Mouse (Mus musculus): Measurements from ENCODE around the gene Slco2a1. TPM values are rescaled to one million over a fixed set of nuclear protein-coding genes. Genes with fewer than 3 reads are reported as not detected.

Gene Slco2a1
- polyA plus RNA-seq, 1 experiment: 1.9 TPM

DNA sequence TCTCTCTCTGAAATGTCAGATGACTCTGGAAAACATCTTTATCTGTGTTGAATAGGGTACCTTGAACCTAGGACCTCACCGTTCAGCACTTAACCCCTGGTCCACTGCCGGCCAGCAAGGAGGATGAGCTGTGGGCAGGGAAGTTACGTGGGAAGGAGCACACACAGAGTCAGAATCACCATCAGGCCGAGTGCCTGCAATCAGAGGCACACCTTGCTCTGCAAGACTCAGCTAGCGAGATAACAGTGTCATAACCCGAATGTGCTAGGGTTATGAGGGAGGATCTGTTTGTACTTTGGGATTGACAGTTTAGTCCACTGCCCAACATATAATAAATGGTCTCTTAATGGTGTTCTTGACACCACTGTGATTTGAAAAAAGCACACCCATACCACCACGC, 50.2 kb downstream of the Slco2a1 start:
- no peak for DNase-seq (ENCODE audit: low read depth)
- TF ChIP-seq POLR2A (IDR thresholded peaks at IDR 0.05; ENCODE audit: borderline replicate concordance, extremely low read depth, insufficient read depth, insufficient read length, poor library complexity, severe bottlenecking) (no peak), CTCF (IDR thresholded peaks at IDR 0.05; ENCODE audit: borderline replicate concordance, extremely low read depth, insufficient read depth, insufficient read length) (no peak)

DNA sequence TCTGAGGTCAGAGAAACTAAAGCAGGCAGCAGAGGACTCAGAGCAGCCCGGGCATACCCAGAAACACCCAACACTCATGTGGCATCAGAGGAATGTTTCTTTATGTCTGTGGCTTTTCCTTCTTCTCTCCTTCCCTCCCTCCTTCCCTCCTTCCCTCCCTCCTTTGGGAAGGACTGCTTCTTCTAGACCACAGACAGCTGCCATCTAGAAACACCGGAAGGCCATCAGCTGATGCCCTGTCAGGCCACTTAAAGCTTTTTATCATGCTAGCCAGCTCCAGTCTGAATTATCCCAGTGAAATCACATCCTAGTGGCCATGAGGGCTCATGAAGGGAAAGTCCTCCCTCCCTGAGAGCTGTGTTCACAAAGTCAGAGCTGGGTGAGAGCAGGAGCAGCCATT, 52.1 kb downstream of the Slco2a1 start:
- no peak for DNase-seq (ENCODE audit: low read depth)
- TF ChIP-seq POLR2A (IDR thresholded peaks at IDR 0.05; ENCODE audit: borderline replicate concordance, extremely low read depth, insufficient read depth, insufficient read length, poor library complexity, severe bottlenecking): no peak
- TF ChIP-seq CTCF (IDR thresholded peaks at IDR 0.05; ENCODE audit: borderline replicate concordance, extremely low read depth, insufficient read depth, insufficient read length): no peak

- no peak for TF ChIP-seq CTCF (IDR thresholded peaks at IDR 0.05; ENCODE audit: borderline replicate concordance, extremely low read depth, insufficient read depth, insufficient read length)
- TF ChIP-seq POLR2A (IDR thresholded peaks at IDR 0.05; ENCODE audit: borderline replicate concordance, extremely low read depth, insufficient read depth, insufficient read length, poor library complexity, severe bottlenecking): no peak
Observed at GRCm38 (mm10) chr9:103045406-103045805, 56.9 kb downstream of the Slco2a1 start.

GRCm38 (mm10) chr9:103049049-103049511, 60.6 kb downstream of the Slco2a1 start:
- DNase-seq (ENCODE audit: low read depth): no peak
- TF ChIP-seq CTCF (IDR thresholded peaks at IDR 0.05; ENCODE audit: borderline replicate concordance, extremely low read depth, insufficient read depth, insufficient read length) (no peak), POLR2A (IDR thresholded peaks at IDR 0.05; ENCODE audit: borderline replicate concordance, extremely low read depth, insufficient read depth, insufficient read length, poor library complexity, severe bottlenecking) (no peak)

More at GRCm38 (mm10) chr9:103045406-103045805, 56.9 kb downstream of the Slco2a1 start:
- DNase-seq (ENCODE audit: low read depth): no peak

- TF ChIP-seq POLR2A (IDR thresholded peaks at IDR 0.05; ENCODE audit: borderline replicate concordance, extremely low read depth, insufficient read depth, insufficient read length, poor library complexity, severe bottlenecking): no peak
- TF ChIP-seq CTCF (IDR thresholded peaks at IDR 0.05; ENCODE audit: borderline replicate concordance, extremely low read depth, insufficient read depth, insufficient read length): no peak
- DNase-seq (ENCODE audit: low read depth): no peak
Observed at GRCm38 (mm10) chr9:103053829-103054228, 65.3 kb downstream of the Slco2a1 start.

DNA sequence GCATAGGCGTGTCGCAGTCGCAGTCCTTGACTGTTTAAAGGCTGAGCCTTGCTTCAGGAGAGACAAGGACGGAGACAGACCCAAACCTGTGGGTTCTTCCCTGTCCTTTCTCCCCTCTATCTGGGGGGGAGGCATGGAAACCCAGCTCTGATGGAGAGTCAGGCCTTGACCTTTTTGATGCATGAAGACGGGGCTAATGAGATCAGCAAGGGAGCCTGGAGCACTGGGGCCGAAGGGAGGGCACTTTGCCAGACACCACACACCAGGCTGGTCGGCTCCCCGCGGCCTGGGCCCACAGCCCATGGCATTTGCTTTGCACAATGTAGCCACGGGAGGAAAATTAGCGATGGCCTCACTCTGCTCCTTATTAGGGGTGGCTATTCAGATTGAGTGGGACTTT, 66.5 kb downstream of the Slco2a1 start:
- peak; percentile 49 for DNase-seq (ENCODE audit: low read depth)
- no peak for TF ChIP-seq CTCF (IDR thresholded peaks at IDR 0.05; ENCODE audit: borderline replicate concordance, extremely low read depth, insufficient read depth, insufficient read length)
- TF ChIP-seq POLR2A (IDR thresholded peaks at IDR 0.05; ENCODE audit: borderline replicate concordance, extremely low read depth, insufficient read depth, insufficient read length, poor library complexity, severe bottlenecking): no peak

DNA sequence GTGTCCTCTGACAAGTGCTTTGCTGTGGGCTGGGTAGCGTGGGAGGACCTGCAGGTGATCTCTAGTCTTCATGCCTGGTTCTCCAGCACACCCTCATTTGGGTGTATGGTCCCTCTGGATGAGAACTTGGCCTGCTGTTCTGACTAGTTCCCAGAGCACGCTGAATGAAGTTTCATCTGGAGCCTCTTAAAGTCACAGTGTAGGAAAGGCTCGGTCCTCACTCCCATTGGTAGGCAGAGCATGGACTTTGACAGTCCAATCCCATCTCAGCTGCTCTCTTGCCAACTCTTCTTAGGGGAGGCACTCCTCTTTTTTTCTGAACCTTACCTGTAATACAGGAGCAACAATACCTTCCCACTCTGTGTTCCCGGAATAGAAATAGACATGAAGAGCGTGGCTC, 67.7 kb downstream of the Slco2a1 start:
- TF ChIP-seq POLR2A (IDR thresholded peaks at IDR 0.05; ENCODE audit: borderline replicate concordance, extremely low read depth, insufficient read depth, insufficient read length, poor library complexity, severe bottlenecking): no peak
- no peak for TF ChIP-seq CTCF (IDR thresholded peaks at IDR 0.05; ENCODE audit: borderline replicate concordance, extremely low read depth, insufficient read depth, insufficient read length)
- DNase-seq (ENCODE audit: low read depth): no peak

DNA sequence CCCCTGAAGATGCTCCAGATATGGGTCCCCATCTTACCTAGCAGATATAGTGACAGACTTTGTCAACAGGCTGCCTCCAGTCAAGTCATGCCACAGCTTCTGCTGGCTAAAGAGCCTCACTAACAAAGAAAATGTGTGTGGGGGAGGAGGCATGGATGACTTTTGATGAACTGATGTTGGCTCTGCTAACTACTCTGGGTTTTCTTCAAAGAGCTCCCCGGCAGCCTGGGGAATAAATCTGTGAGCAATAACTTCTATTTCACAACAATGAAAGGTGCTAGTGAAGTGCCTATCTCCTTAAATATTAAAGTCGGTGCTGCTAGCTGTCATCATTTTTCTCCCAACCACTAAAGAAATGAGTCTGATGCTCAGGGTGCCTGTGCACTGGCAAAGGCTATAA, 72.0 kb downstream of the Slco2a1 start:
- DNase-seq (ENCODE audit: low read depth): no peak
- TF ChIP-seq CTCF (IDR thresholded peaks at IDR 0.05; ENCODE audit: borderline replicate concordance, extremely low read depth, insufficient read depth, insufficient read length): no peak
- TF ChIP-seq POLR2A (IDR thresholded peaks at IDR 0.05; ENCODE audit: borderline replicate concordance, extremely low read depth, insufficient read depth, insufficient read length, poor library complexity, severe bottlenecking): no peak

DNA sequence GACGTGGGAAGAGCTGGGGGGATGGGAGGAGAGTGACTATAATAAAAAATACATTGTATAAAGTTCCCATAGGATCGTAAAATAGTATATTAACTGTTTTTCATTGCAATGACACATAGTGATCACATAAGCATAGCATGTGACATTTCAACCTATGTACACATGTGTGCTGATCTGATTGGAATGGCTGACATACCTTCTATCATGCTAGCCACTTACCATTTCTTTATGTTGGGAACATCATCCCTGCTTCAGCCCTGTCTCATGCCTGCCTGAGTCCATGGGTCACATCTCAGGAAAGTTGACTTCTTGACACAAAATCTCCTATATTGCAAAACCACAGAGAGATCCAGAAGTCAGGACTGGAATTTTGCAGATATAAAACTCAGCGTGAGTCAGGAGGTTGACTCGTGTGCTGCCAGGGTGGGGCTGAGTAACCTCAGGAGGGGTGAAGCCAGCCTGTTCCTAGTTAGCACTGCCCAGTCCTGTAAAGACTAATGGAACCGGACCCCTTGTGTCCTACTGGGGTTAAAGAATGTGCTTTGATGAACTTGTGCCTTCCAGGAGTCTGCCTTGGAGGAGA, 73.0 kb downstream of the Slco2a1 start:
- no peak for DNase-seq (ENCODE audit: low read depth)

GRCm38 (mm10) chr9:103063591-103063990, 75.1 kb downstream of the Slco2a1 start:
- TF ChIP-seq CTCF (IDR thresholded peaks at IDR 0.05; ENCODE audit: borderline replicate concordance, extremely low read depth, insufficient read depth, insufficient read length) (no peak), POLR2A (IDR thresholded peaks at IDR 0.05; ENCODE audit: borderline replicate concordance, extremely low read depth, insufficient read depth, insufficient read length, poor library complexity, severe bottlenecking) (no peak)
- no peak for DNase-seq (ENCODE audit: low read depth)

More for the DNA sequence above, 73.0 kb downstream of the Slco2a1 start:
- no peak for TF ChIP-seq POLR2A (IDR thresholded peaks at IDR 0.05; ENCODE audit: borderline replicate concordance, extremely low read depth, insufficient read depth, insufficient read length, poor library complexity, severe bottlenecking)
- no peak for TF ChIP-seq CTCF (IDR thresholded peaks at IDR 0.05; ENCODE audit: borderline replicate concordance, extremely low read depth, insufficient read depth, insufficient read length)

DNA sequence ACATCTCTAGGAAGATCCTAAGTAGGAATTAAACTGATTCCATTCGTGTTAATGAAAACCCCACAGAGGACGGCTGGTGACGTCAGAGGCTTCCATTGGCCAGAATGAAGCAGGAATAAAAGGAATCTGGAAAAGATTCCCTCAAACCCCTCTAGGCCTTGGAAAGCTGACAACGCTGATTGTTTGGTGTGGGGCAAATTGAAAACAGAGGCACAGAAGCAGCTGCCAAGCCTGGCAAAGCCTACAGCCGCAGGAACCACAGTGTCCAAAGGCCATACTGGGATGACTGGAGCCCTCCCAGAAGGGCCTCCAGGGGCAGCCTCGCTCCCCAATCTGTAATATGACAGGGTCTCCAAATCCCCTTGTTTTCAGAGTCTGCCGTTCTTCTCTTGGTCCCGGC, 78.3 kb downstream of the Slco2a1 start:
- no peak for TF ChIP-seq CTCF (IDR thresholded peaks at IDR 0.05; ENCODE audit: borderline replicate concordance, extremely low read depth, insufficient read depth, insufficient read length)
- no peak for TF ChIP-seq POLR2A (IDR thresholded peaks at IDR 0.05; ENCODE audit: borderline replicate concordance, extremely low read depth, insufficient read depth, insufficient read length, poor library complexity, severe bottlenecking)
- peak; percentile 80 for DNase-seq (ENCODE audit: low read depth)

GRCm38 (mm10) chr9:103067651-103068050, 79.1 kb downstream of the Slco2a1 start:
- TF ChIP-seq CTCF (IDR thresholded peaks at IDR 0.05; ENCODE audit: borderline replicate concordance, extremely low read depth, insufficient read depth, insufficient read length) (no peak), POLR2A (IDR thresholded peaks at IDR 0.05; ENCODE audit: borderline replicate concordance, extremely low read depth, insufficient read depth, insufficient read length, poor library complexity, severe bottlenecking) (no peak)
- peak; percentile 55 for DNase-seq (ENCODE audit: low read depth)

Measured in brain, embryonic 14.5 days (tissue).